Mouse (Mus musculus) CH12.LX (cell line): ENCODE measurements at regions not wholly inside any gene's neighbourhood (a gene's known extent, or its start where the extent isn't known, plus 50 kb on each side); places are given as distances from the start of the nearest gene placed in this dataset.

Experiments used
- DNase-seq: peaks from one replicate; pipeline ENCODE4 v3.0.0-alpha.2; 2013; ENCODE audit errors: extremely low read depth
- H3K27ac ChIP-seq: 2 replicates; pipeline ENCODE4 v1.5.1; 2012; ENCODE audit warnings: low read depth, mild to moderate bottlenecking, control low read depth, moderate library complexity; ENCODE audit not compliant: insufficient read depth
- H3K27me3 ChIP-seq: replicated peaks from 2 replicates; pipeline ENCODE3; 2012; ENCODE audit warnings: inconsistent platforms
- H3K36me3 ChIP-seq, 2 experiments: replicated peaks in 1 of 2; 2 replicates each; pipeline versions ENCODE3 to v1.6.1; 2012; ENCODE audit warnings: inconsistent platforms in 1 of 2, low read length in 1 of 2, mild to moderate bottlenecking in 1 of 2, mixed read lengths in 1 of 2, moderate library complexity in 1 of 2; ENCODE audit not compliant: control insufficient read depth in 1 of 2, insufficient read depth in 1 of 2
- H3K4me1 ChIP-seq, 2 experiments: 2 replicates each; pipeline ENCODE4 v1.6.1; 2012; ENCODE audit warnings: inconsistent platforms in 1 of 2, moderate library complexity in 1 of 2; ENCODE audit not compliant: insufficient read depth in 2 of 2, control insufficient read depth in 1 of 2
- H3K4me2 ChIP-seq: 2 replicates; pipeline ENCODE4 v1.6.1; 2012; ENCODE audit warnings: low read depth, mild to moderate bottlenecking, control low read depth; ENCODE audit not compliant: poor library complexity, insufficient read depth, severe bottlenecking
- H3K4me3 ChIP-seq, 3 experiments: fragments of 150-350 bp in 1 of 3; sonication (generic) in 1 of 3; replicated peaks in 1 of 3; 2 replicates each; pipeline versions ENCODE3 to v1.5.1; 2011 to 2012; ENCODE audit warnings: low read depth in 2 of 3, low read length in 2 of 3, mild to moderate bottlenecking in 2 of 3, moderate library complexity in 2 of 3, control low read depth in 1 of 3, improper control_type of control experiment in 1 of 3, inconsistent platforms in 1 of 3, mixed read lengths in 1 of 3; ENCODE audit not compliant: poor library complexity in 1 of 3
- H3K79me2 ChIP-seq: replicated peaks from 2 replicates; pipeline ENCODE4 v1.6.1; 2012; ENCODE audit warnings: mild to moderate bottlenecking, moderate library complexity; ENCODE audit not compliant: control insufficient read depth, poor library complexity, insufficient read depth, severe bottlenecking; ENCODE audit errors: extremely low read depth
- H3K9ac ChIP-seq: 2 replicates; pipeline ENCODE4 v1.6.1; 2012; ENCODE audit warnings: low read depth, mild to moderate bottlenecking, control low read depth, moderate library complexity; ENCODE audit not compliant: insufficient read depth
- H3K9me3 ChIP-seq: replicated peaks from 2 replicates; pipeline ENCODE3; 2012; ENCODE audit warnings: low read length, inconsistent platforms, mixed read lengths
- CHD1 ChIP-seq: IDR thresholded peaks from 2 replicates; pipeline ENCODE4 v1.6.1; 2012; ENCODE audit warnings: low read depth, low read length, improper control_type of control experiment, inconsistent platforms
- CHD2 ChIP-seq: IDR thresholded peaks from 2 replicates; pipeline ENCODE4 v1.6.1; 2011; ENCODE audit warnings: low read length, improper control_type of control experiment
- CTCF ChIP-seq, 2 experiments: IDR thresholded peaks in 1 of 2; conservative IDR thresholded peaks in 1 of 2; 2 replicates each; pipeline ENCODE4 v1.5.1; 2011 to 2012; ENCODE audit warnings: low read depth in 2 of 2, low read length in 2 of 2, improper control_type of control experiment in 1 of 2, inconsistent platforms in 1 of 2, mild to moderate bottlenecking in 1 of 2, moderate library complexity in 1 of 2
- E2F4 ChIP-seq: IDR thresholded peaks from 2 replicates; pipeline ENCODE4 v1.6.1; 2011; ENCODE audit warnings: low read depth, low read length, improper control_type of control experiment; ENCODE audit not compliant: insufficient replicate concordance
- ELF1 ChIP-seq: IDR thresholded peaks from 2 replicates; pipeline ENCODE4 v1.6.1; 2014; ENCODE audit warnings: low read depth, mild to moderate bottlenecking, inconsistent platforms, low read length, improper control_type of control experiment
- ETS1 ChIP-seq: conservative IDR thresholded peaks from 2 replicates; pipeline ENCODE4 v1.6.1; 2012; ENCODE audit warnings: low read depth, mild to moderate bottlenecking, inconsistent platforms, low read length, improper control_type of control experiment, moderate library complexity
- IRF4 ChIP-seq: IDR thresholded peaks from 2 replicates; pipeline ENCODE4 v1.6.1; 2014; ENCODE audit warnings: low read depth, mild to moderate bottlenecking, inconsistent platforms, low read length, improper control_type of control experiment
- JUN ChIP-seq: IDR thresholded peaks from 2 replicates; pipeline ENCODE4 v1.6.1; 2011; ENCODE audit warnings: low read depth, mild to moderate bottlenecking, low read length, improper control_type of control experiment, moderate library complexity; ENCODE audit not compliant: insufficient read depth
- JUND ChIP-seq: conservative IDR thresholded peaks from 2 replicates; pipeline ENCODE4 v1.6.1; 2011; ENCODE audit warnings: low read depth, low read length, improper control_type of control experiment
- KAT2A ChIP-seq: IDR thresholded peaks from 2 replicates; pipeline ENCODE4 v1.6.1; 2012; ENCODE audit warnings: low read length, improper control_type of control experiment, inconsistent platforms; ENCODE audit not compliant: insufficient replicate concordance
- MAFK ChIP-seq: IDR thresholded peaks from 2 replicates; pipeline ENCODE4 v1.6.1; 2011; ENCODE audit warnings: low read length, improper control_type of control experiment; ENCODE audit not compliant: insufficient replicate concordance
- MAZ ChIP-seq: IDR thresholded peaks from 2 replicates; pipeline ENCODE4 v1.6.1; 2012; ENCODE audit warnings: low read depth, mild to moderate bottlenecking, inconsistent platforms, low read length, improper control_type of control experiment, moderate library complexity
- MYC ChIP-seq: IDR thresholded peaks from 2 replicates; pipeline ENCODE4 v1.6.1; 2011; ENCODE audit warnings: low read depth, mild to moderate bottlenecking, improper control_type of control experiment, low read length
- NELFE ChIP-seq: IDR thresholded peaks from 2 replicates; pipeline ENCODE4 v1.6.1; 2011; ENCODE audit warnings: low read depth, low read length, improper control_type of control experiment
- NRF1 ChIP-seq: IDR thresholded peaks from 2 replicates; pipeline ENCODE4 v1.6.1; 2014; ENCODE audit warnings: low read depth, mild to moderate bottlenecking, inconsistent platforms, low read length, improper control_type of control experiment, moderate library complexity
- PAX5 ChIP-seq: IDR thresholded peaks from 2 replicates; pipeline ENCODE4 v1.6.1; 2012; ENCODE audit warnings: low read length, inconsistent platforms, mixed read lengths
- POLR2AphosphoS2 ChIP-seq: IDR thresholded peaks from 2 replicates; pipeline ENCODE4 v1.6.1; 2011; ENCODE audit warnings: low read depth, low read length, improper control_type of control experiment
- SIN3A ChIP-seq: IDR thresholded peaks from 2 replicates; pipeline ENCODE4 v1.6.1; 2012; ENCODE audit warnings: low read length, improper control_type of control experiment, inconsistent platforms
- SMC3 ChIP-seq: IDR thresholded peaks from 2 replicates; pipeline ENCODE4 v1.6.1; 2011; ENCODE audit warnings: low read depth, low read length, improper control_type of control experiment
- UBTF ChIP-seq: IDR thresholded peaks from 2 replicates; pipeline ENCODE4 v1.6.1; 2012; ENCODE audit warnings: low read depth, mild to moderate bottlenecking, inconsistent platforms, low read length, improper control_type of control experiment, moderate library complexity
- USF1 ChIP-seq: IDR thresholded peaks from 2 replicates; pipeline ENCODE4 v1.6.1; 2014; ENCODE audit warnings: low read depth, mild to moderate bottlenecking, inconsistent platforms, low read length, improper control_type of control experiment
- USF2 ChIP-seq: conservative IDR thresholded peaks from 2 replicates; pipeline ENCODE4 v1.6.1; 2011; ENCODE audit warnings: low read depth, low read length, improper control_type of control experiment
- ZC3H11A ChIP-seq: IDR thresholded peaks from 2 replicates; pipeline ENCODE4 v1.6.1; 2012; ENCODE audit warnings: low read depth, mild to moderate bottlenecking, inconsistent platforms, low read length, improper control_type of control experiment
- ZMIZ1 ChIP-seq: IDR thresholded peaks from 2 replicates; pipeline ENCODE4 v1.6.1; 2012; ENCODE audit warnings: low read depth, mild to moderate bottlenecking, inconsistent platforms, low read length, improper control_type of control experiment
- dilution Hi-C: fragments of 300-500 bp; cut with MboI; formaldehyde crosslinking; loops from 2 replicates; pipeline ENCODE4 v1.14.3; 2020; ENCODE audit warnings: low sequenced_read_pairs; ENCODE audit not compliant: extremely low pct_unique_long_range_greater_than_20kb, extremely low pct_ligation_motif_present
- in situ Hi-C: fragments of 300-500 bp; cut with MboI; formaldehyde crosslinking; loops from 3 replicates; pipeline ENCODE4 v1.14.3; 2019; ENCODE audit warnings: low sequenced_read_pairs, low pct_ligation_motif_present, low pct_unique_long_range_greater_than_20kb, mixed read lengths

- peaks cover 0 to 31% of the 10 kb centered on the region in 2 experiments; a peak in 2 of 4 replicates for H3K4me1 ChIP-seq
- H3K4me2 ChIP-seq, result no peak overlapping the region
- dilution Hi-C loops, result no loop called here
Observed at GRCm38 (mm10) chr9:71028102-71028501, 76.1 kb upstream of the Lipc start.

GRCm38 (mm10) chr9:71027626-71028025 is 75.6 kb upstream of the Lipc start:
- Histone ChIP-seq H3K79me2 (no peaks in the 10 kb centered on the region), H3K4me2 (no peak overlapping the region), H3K4me3 (no peak overlapping the region), H3K9me3 (no peaks in the 10 kb centered on the region), H3K36me3 (no peaks in the 10 kb centered on the region), H3K27me3 (no peaks in the 10 kb centered on the region), H3K9ac (no peak overlapping the region), H3K27ac (no peak overlapping the region), H3K4me1 (peaks cover 0 to 31% of the 10 kb centered on the region in 2 experiments; a peak in 2 of 4 replicates)
- in situ Hi-C loops (no loop called here), dilution Hi-C loops (no loop called here)
- DNase-seq, result no peak
- TF ChIP-seq UBTF, result no peak
- no peak for TF ChIP-seq JUN
- no peak for TF ChIP-seq PAX5
- TF ChIP-seq POLR2AphosphoS2, result no peak
- no peak for TF ChIP-seq MAFK
- no peak for TF ChIP-seq NELFE
- no peak for TF ChIP-seq ELF1
- no peak for TF ChIP-seq CTCF (conservative IDR thresholded peaks at IDR 0.05 in 1 of 2, IDR thresholded peaks at IDR 0.05 in 1 of 2; ENCODE audit: low read depth in 2 of 2, low read length in 2 of 2)
- no peak for TF ChIP-seq SIN3A
- TF ChIP-seq JUND, result no peak
- TF ChIP-seq NRF1, result no peak
- TF ChIP-seq ETS1, result no peak
- TF ChIP-seq CHD1, result no peak
- no peak for TF ChIP-seq MAZ
- TF ChIP-seq ZC3H11A, result no peak
- no peak for TF ChIP-seq USF1

More at GRCm38 (mm10) chr9:71028102-71028501, 76.1 kb upstream of the Lipc start:
- H3K27ac ChIP-seq, result no peak overlapping the region
- peaks cover under 1% of the 10 kb centered on the region for H3K9me3 ChIP-seq
- H3K27me3 ChIP-seq, result no peaks in the 10 kb centered on the region
- no peaks in the 10 kb centered on the region for H3K79me2 ChIP-seq
- in situ Hi-C loops, result no loop called here
- no peak overlapping the region for H3K4me3 ChIP-seq
- no peak for DNase-seq
- TF ChIP-seq ZMIZ1 (no peak), CHD1 (no peak), E2F4 (no peak), MYC (no peak), KAT2A (no peak), CHD2 (no peak), JUN (no peak), SMC3 (no peak), ETS1 (no peak), ZC3H11A (no peak), IRF4 (no peak), USF2 (no peak), PAX5 (no peak)
- no peaks in the 10 kb centered on the region for H3K36me3 ChIP-seq
- H3K9ac ChIP-seq, result no peak overlapping the region
